Mouse (Mus musculus) ES-Bruce4 (cell line): Measurements from ENCODE around the gene Psmb2.

Experiments used
- CTCF ChIP-seq: IDR thresholded peaks from one replicate; pipeline ENCODE4 v1.8.1; 2011; ENCODE audit warnings: low read depth, low read length
- POLR2A ChIP-seq: IDR thresholded peaks from one replicate; pipeline ENCODE4 v1.8.1; 2011; ENCODE audit warnings: low read length; ENCODE audit not compliant: insufficient read depth

DNA sequence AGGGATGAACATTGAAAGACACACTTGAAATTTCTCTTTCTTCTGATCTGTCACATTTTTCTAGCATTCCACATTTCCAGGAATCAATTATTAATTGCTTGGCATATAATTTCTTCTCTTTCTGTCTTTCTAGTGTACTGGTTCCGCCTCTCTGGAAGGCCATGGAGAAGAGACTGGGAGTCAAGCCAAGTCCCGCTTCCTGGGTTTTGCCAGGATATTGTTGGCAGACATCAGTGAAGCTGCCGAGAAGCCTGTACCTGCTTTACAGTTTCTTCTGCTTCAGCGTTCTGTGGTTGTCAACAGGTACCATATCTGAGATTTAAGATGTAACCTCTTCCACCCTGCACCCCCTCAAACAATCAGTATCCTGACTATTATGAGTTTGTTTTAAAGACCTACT, 79.3 kb downstream of the Psmb2 start:
- TF ChIP-seq CTCF: no peak
- no peak for TF ChIP-seq POLR2A
